Mouse (Mus musculus) gastrocnemius, postnatal 10 days (tissue): Measurements from ENCODE around the gene Mks1. TPM values are rescaled to one million over a fixed set of nuclear protein-coding genes. Genes with fewer than 3 reads are reported as not detected.
"Not testable (repeated sequence)": the region's sequence is repeated elsewhere in the genome, so short reads cannot be mapped to it uniquely, and the experiment has no call there.

Experiments
- DNase-seq: peaks from one replicate; pipeline ENCODE4 v3.0.0; 2021; ENCODE audit warnings: mixed read lengths
- long read RNA-seq, 2 experiments: library from polyadenylated mRNA; stranded (forward); transcript quantifications; one replicate each; pipeline ENCODE4 v2.0.0; 2021
- total RNA-seq, 2 experiments: library from RNA; stranded (reverse); gene quantifications; 2 replicates each; pipeline ENCODE4 v1.2.3; 2021

The Mks1 gene
- 1 to 10 TPM; 2.9 to 3.0 TPM for total RNA-seq
- long read RNA-seq, experiment 1, transcript Mks1-201 (18 exons, 2,499 nt): major isoform, 9 of 13 reads
- long read RNA-seq, experiment 1, partial matches to known transcripts: 0 of 13 reads
- long read RNA-seq, experiment 1, other reads (novel, unspliced or antisense): 4 of 13 reads
- long read RNA-seq, experiment 2, transcript Mks1-201 (18 exons, 2,499 nt): major isoform, 8 of 12 reads
- long read RNA-seq, experiment 2, partial matches to known transcripts: 0 of 12 reads
- long read RNA-seq, experiment 2, other reads (novel, unspliced or antisense): 4 of 12 reads

DNA sequence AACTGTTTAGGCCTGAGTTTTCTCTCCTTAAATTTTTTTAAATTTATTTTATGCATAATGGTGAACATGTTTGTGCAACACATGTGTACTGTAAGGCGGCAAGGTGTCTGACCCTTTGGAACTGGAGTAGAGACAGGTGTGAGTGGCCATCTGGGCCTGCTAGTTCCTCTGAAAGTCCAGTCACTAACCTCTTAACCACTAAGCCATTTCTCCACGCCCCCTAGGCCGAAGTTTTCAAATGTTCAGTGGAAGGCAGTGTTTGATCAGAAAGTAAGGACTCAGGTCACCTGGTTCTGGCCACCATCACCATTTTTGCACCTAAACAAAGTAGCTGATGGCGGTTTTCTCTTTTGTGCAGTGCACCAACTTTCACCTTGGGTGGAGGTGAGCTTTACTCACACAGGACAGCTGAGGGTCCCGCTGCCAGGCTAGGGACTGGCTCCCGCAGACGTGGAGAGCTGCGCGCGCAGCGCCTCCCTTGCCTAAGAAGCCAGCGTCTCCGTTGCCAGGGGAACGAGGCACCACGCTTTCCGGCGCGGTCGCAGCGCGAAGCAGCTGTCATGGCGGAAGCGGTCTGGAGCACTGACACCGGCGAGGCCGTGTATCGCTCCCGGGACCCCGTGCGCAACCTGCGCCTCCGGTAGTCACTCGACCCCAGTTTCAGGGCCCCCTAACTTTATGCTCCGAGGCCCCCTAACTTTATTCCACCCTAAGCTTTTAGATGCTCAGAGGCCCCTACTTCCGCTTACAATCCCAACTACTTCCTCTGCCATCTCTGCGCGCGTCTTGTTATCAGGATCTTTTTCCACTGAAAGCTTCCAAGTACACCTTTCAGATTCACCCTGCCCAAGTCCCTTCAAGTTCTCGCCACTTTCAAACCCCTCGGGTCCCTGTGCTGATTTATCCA lies at the start of gene Mks1:
Mks1 (plus strand) TSS at position 526 of the 907 bp plus-strand sequence.
- peak; percentile 93 for DNase-seq

DNA sequence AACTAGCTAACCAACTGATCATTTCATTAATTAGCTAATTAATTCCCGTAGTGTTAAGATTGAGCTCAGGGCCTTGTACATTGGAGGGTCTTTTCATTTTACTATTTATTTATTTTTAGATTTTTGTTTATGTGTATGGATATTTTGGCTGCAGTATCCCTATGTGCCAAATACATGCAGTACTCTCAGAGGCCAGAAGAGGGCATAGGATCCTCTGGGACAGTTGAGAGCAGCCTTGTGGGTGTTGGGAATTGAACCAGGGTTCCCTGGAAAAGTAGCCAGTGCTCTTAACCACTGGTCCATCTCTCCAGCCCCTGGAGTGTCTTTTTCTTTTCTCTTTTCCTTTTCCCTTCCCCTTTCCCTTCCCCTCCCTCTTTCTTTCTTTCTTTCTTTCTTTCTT lies 47.6 kb upstream of the Mks1 start:
- no peak for DNase-seq

DNA sequence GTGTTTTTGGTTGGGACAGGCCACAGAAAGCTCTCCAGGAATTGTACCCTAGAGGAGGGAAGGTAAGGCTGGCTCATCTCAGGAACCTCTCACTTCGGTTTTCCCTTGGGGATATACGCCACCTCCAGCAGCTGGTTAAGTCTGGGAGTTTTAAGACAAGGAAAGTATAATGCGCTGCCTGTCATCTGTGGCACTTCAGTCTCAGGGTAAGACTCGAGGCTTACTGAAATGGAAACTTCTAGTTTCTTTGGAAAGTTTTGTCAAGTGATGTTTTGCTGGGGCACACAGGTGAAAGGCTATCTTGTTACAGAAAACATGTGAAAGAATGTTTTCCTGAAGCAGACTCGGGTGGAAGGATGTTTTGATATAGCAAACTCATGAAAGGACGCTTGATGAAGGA lies 45.6 kb upstream of the Mks1 start:
- DNase-seq: no peak

DNA sequence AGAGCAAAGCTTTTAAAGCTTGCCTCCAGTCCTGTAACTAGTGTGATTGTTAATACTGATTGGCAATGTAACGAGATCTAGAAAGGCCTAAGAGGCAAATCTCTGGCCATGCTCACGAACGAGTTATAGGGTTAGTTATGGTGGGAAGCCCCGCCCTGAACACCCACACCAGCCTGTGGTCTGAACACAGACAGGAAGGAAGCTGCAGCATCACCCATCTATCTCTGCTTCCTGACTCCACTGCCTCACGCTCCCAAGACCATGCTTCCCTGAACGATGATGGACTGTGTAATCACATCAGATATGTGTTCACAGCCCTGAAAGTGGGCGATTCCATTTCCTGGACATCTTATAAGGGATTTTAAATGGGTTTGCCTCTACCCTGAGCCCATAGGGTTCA lies 44.8 kb upstream of the Mks1 start:
- DNase-seq: no peak

DNA sequence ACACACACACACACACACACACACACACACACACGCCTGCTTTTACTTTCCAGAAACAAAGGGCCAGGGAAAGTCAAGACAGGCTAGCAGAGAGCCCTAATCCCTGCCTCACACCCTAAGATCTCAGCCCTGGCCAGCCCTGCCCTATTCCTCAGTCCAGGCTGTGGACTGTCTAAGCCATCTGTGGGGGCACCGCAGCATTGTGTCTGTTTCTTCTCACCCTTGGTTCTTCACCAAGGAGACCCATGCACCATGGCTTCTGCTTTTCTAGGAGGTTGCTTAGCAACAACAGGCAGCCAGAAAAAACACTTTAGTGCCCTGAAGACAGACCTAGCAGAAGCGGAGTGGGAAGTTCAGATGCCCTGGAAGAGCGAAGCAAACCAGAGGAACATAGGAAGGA lies 41.6 kb upstream of the Mks1 start:
- no peak for DNase-seq

DNA sequence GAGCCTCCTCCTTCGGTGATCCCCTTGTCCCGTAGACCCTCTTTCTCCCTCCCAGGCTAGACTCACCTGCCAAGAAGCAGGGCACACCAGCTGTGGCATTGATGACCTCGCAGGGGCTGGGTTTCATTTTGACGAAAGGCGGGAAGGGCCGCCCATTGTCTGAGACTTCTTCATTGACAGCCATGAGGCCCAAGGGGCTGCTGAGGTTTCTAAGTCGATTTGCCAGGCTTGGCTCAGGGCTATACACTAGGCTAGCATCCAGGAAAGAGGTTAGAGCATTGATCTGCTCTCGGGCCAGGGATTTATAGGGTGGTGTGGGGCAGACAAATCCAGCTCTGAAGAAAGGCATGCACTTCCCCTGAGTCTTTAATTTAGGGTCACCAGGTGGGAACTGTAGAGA lies 38.2 kb upstream of the Mks1 start:
- no peak for DNase-seq

DNA sequence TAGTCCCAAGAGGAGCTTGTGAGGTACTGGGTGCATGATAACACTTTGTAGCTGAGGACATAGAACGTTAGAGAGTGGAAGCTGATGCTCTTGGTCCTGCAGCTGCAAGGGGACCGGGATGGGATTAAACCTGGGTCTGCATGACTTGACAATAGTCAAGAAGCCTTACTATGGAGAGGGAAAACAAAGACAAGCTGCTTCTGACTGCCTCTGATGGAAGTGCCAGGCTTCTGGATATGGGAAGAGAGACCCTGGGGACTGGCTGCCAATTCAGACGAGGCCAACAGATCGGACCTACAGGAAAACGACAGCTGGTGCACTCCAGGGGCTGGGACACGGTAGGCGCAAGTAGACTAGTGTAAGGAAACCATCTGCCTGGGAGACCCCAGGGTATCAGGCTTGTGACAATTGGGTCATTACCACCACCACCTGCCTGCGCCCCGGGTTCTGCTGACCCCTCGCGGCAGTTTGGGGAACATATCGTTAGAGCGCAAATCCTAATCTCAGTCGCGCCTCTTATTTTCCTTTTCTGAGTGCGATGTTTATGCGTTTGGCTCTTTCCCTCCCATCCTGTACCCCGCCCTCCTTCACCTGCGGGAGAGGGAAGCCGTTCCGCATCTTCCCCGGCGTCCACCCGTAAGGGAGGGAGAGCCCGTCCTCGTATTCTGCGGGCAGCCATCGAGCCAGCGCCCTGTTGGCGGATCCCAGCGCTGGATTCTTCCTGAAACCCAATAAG lies 36.1 kb upstream of the Mks1 start:
- DNase-seq: peak; percentile 45

DNA sequence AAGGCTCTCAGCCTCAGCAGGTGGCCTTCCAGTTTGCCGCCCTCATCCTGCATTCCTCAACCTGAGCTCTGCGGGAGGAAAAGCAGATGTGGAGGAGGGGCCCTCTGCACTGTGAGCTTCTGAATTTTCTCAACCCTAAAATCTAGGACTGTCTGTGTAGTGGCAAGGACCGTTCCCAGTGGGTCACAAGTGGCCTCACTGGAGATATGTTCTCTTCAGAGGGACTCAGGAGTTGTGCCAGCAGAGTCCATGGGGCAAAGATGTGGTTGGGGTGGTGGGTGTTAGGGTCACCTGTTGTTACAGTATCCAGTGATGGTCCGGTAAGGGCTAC lies 35.6 kb upstream of the Mks1 start:
- no peak for DNase-seq

DNA sequence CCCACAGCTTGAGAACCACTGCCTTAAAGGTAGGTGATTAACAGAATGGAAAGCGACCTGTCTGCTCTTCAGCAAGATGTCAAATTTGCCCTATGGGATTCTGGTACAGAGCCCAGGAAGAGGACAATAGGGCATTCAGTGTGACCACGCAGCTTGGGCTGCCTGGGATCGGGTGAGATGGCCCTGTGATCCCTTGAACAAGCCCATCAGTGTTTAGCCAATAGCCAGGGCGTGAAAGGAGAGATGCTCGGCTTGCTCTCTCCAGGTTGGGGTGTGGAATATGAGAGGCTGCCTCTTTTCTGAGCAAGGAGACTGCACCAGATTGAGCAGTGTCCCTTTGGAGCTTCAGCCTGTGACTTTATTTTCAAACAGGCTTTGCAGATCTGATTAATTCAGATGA lies 31.5 kb upstream of the Mks1 start:
- no peak for DNase-seq

DNA sequence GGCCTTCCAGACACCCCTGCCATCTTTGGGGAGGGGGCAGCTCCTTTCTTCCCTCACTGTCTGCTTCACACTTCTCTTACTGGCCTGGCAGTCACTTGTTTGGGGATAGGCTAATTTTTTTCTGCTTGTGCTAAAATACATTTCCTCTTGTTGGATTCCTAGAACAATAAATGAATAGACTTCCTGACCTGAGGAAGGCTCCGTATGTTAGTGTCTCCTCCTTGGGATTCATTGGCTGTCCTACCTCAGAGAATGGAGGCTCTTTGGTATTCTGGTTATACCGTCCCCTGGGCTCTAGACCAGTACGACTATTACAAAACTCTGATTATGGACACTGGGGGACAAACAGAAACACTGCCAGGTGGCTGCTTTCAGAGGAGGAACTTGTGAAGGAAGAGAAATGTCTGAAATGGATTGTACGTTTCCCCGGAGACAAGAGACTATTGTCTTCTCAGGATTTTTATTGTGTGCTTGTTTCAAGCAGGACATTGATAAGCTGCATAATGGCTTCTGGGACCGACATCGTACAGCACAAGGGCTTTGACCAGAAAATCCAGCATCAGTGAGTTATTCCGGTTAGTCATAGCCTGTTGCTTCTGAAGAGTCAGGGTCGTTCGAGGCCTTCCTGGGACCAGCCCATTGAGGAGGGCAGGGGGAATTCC lies 24.6 kb upstream of the Mks1 start, which contains the start of gene Lpo:
Lpo (minus strand) TSS at position 51 of the 662 bp plus-strand sequence.
- no peak for DNase-seq

DNA sequence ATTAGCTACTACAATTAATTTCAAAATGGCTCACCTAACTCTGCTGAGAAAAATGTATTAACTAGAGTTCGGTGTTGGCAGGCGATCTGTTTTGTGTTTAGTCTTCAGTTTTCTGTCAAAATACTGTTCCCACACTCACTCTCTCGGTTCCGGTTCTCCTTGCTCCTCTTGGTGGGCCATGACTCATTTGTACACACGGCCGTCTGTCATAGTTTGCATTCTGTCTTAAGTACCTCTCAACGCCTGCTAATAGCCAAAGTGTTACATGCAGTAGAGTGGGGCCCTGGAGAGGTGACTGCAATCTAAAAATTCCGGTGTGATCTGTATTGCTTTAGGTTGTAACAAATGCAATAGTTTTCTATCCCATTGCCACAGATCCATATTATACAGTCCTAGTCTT lies 12.3 kb upstream of the Mks1 start:
- DNase-seq: no peak

DNA sequence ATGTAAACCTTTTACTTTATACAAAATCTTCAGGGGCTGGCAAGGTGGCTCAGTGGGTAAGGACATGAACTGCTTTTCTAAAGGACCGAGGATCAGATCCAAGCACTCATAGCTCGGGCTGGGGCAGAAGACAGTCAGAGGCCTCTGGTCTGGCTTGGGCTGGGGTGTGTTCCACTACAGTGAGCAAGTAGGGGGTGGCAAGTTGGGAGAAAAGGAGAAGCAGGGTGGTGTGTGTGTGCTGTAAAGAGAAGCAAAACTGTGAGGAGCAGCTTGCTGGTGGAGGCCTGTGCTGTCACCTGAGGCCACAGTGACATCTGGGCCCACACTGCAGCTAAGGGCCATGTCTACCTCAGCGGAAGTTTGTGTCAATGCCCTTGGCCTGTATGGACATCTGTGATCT lies 11.6 kb upstream of the Mks1 start:
- no peak for DNase-seq

DNA sequence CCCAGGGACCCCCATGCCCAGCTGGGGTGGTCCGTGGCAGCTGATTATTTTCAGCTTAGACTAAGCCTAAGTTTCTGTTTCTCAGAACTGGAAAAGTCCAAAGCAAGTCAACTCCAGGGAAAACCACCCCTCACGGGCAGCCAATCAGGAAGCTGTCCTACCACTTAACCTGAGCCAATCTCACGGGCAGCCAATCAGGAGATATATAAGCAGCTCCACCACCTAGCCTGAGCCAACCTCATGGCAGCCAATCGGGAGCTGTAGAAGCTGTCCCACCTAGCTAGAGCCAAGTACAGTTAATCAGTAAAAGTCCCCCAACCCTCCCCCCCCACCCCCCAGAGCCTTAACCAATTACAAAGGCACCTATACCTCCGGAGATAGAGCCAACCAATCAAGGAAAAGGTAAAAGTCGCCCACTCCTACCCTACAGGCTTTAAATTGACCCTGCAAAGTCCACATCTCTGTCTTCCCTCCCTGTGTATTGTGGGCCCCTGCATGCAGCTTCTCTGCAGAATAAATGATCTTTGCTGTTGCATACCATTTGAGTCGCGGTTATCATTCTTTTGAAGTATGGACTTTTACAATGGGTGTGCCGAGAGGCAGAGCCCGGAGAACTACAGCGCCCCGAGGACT lies 5.9 kb upstream of the Mks1 start:
- no peak for DNase-seq

DNA sequence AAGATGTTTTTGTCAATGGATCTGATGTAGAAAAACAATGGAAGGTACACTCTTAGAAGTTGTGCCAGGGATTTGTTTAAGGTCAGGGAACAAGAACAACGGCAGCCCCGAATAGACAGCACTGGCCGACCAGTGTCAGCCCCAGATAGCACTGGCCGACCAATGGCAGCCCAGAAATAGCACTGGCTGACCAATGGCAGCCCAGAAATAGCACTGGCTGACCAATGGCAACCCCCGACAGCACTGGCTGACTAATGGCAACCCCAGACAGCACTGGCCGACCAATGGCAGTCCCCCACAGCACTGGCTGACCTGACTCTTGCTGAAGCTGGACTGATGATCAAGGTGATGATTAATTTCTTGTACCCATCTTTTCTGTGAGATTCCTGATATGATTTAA lies 5.1 kb upstream of the Mks1 start:
- no peak for DNase-seq

DNA sequence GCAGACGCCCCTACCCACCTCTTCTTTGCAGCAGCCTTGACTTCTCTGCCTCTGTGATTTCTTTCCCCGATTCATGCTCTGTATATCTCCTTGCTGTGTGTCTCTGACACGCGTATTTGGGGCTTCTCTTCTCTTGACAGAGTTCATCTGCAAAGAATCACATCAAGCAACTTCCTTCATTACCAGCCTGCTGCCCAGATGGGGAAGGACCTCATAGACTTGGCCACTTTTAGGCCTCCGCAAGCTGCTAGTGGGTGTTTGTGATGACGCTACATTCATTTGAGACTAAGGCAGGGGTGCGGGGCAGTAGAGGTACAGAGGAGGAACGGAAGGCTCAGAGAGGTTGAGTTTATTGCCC lies 561 bp downstream of the Mks1 start:
- no peak for DNase-seq

DNA sequence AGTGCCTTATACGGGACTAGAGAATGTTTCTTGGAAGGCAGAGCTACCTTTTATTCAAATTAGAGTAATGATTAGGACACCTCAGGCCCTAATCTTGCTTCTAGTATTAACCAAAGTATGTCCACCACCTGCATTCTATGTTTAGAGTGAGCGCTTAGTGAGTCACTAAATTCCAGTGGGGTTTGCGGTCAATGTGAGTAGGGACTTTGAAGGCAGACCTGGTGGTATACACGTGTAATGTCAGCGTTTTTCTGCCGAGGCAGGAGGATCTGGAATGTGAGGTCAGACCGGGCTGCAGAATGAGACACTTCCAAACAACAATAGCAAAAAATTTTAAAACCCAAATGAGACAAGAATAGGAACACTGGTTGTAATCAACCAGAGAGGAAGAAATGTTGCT lies 1.5 kb downstream of the Mks1 start:
- no peak for DNase-seq

DNA sequence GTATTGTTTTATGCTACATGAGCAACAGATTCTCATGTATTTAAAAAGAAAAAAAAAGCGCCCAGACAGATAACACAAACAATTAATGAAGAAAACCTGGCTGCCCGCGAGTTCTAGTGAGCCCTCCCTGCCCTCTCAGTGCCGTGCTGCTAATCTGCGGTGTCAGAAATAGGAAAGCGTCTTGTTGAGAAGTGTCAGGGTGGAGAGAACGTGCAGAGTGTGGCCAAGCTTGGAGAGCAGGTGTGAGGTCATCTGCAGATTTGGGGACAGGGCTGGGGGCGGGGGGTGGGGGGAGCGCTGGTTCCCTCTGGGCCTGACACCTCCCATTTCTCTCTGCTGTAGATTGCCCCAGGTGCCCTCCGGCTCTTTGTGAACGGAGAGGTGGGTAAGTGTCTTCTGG lies 6.3 kb downstream of the Mks1 start:
- no peak for DNase-seq

DNA sequence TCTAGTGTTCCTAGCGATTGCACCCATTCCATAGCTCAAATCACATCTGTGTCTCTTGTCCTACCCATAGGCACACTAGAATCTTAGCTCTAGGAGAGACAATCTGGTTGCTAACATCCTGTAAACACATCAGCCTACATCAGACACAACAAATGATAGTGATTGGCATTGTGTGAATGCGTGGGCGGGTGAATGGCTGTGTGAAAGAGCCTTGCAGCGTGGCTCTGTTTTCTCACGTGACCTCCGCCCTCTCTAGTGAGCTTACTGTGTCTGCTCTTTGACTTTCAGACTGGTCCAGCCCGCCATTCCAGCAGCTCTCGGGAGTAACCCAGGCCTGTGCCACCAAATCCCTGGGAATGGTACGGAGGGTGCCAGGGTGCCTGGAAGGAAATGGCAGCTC lies 7.4 kb downstream of the Mks1 start:
- no peak for DNase-seq

DNA sequence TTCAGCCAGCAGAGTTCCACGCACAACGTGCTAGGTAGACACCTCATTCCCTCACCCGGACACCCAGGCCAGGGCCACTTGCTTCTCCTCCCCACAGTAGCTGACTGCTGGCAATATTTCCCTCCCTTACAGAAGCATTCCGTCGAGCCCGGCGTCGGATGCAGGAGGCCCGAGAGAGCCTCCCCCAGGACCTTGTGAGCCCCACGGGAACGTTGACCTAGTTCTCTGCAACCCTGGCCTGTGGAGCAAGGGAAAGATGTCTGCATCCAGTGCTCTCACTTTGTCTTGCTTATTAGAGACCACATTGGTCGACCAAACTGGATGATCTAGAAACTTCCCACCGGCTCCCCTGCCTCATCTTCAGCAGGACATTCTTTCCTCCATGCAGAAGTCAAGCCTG lies 9.8 kb downstream of the Mks1 start:
- DNase-seq: no peak

DNA sequence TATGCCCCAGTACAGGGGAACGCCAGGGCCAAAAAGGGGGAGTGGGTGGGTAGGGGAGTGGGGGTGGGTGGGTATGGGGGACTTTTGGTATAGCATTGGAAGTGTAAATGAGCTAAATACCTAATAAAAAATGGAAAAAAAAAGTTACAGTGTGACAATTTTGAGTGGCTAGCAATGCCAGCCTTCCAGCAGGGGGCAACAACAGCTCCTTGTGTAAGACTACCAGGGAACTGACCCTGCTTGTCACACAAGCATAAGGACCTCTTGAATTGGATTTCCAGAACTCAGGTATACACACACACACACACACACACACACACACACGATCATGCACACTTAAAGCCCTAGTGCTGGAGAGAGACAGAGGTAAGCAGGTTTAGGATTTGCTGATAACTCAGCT lies 13.9 kb downstream of the Mks1 start:
- DNase-seq: not testable (repeated sequence)

DNA sequence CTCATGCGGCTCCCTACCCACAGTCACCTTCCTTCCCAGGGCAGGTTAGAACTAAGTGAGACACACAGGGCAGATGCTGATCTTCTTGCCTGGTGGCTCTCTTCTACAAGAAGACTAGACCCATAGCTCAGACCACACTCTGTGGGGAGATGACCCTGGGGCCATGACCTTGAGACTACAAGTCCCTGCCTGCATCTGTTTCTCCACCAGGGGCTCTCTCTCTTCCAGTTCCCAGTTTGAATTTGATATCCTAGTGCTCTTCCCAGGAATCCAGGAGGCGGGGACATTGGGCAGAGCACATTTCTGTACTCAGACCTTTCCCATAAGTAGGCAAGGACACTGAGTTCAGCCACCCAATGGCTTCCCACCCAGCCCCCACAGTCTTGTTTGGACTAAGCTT lies 17.1 kb downstream of the Mks1 start:
- no peak for DNase-seq

DNA sequence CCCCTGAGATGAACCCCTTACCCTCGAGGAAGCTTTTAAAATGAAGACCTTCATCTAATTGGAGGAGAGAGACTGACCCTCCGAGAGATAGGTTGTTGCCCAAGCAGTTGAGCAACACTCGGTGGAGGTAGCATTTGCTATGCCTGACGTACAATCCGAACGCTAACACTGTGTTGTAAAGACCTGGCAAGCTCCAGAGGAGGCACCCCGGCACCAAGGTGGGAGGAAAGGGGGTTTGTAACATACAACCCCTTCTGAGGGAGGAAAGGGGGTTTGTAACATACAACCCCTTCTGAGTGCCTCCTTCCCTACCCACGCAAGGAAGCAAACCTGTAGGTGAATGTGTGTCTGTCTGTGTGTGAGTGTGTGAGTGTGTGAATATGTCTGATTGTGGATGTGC lies 18.8 kb downstream of the Mks1 start:
- no peak for DNase-seq
